Mouse (Mus musculus) testis, postnatal 14 days (tissue): ENCODE results near the gene Tmem81.
"Not testable (repeated sequence)": the region's sequence is repeated elsewhere in the genome, so short reads cannot be mapped to it uniquely, and the experiment has no call there.

ENCODE experiments used
- DNase-seq: peaks from one replicate; pipeline ENCODE4 v3.0.0; 2021; ENCODE audit warnings: low spot score

Gene Tmem81

GRCm38 (mm10) chr1:132506058-132506457, at the start of gene Tmem81:
Gene Tmem81 (plus strand): TSS chr1:132506230.
- DNase-seq, result no peak

GRCm38 (mm10) chr1:132464651-132465050, 41.4 kb upstream of the Tmem81 start:
- DNase-seq, result no peak

GRCm38 (mm10) chr1:132468926-132469325, 37.1 kb upstream of the Tmem81 start:
- no peak for DNase-seq

GRCm38 (mm10) chr1:132469519-132469918, 36.5 kb upstream of the Tmem81 start:
- DNase-seq, result no peak

- DNase-seq, result not testable (repeated sequence)
These were observed 36.0 kb upstream of the Tmem81 start for GRCm38 (mm10) chr1:132470031-132470430.

- DNase-seq, result peak; percentile 47
These were observed 35.0 kb upstream of the Tmem81 start for GRCm38 (mm10) chr1:132471032-132471431.

GRCm38 (mm10) chr1:132471499-132471898, 34.5 kb upstream of the Tmem81 start:
- DNase-seq, result no peak

- DNase-seq, result no peak
These were observed 33.5 kb upstream of the Tmem81 start for GRCm38 (mm10) chr1:132472537-132472936.

- no peak for DNase-seq
These were observed 31.5 kb upstream of the Tmem81 start for GRCm38 (mm10) chr1:132474496-132474895.

- DNase-seq, result no peak
These were observed 29.5 kb upstream of the Tmem81 start for GRCm38 (mm10) chr1:132476575-132476927.

GRCm38 (mm10) chr1:132476928-132477691, 28.9 kb upstream of the Tmem81 start, which contains the start of gene Rbbp5:
Gene Rbbp5 (plus strand): TSS chr1:132477365.
- peak; percentile 89 for DNase-seq

GRCm38 (mm10) chr1:132479438-132479837, 26.6 kb upstream of the Tmem81 start:
- DNase-seq, result no peak

GRCm38 (mm10) chr1:132481619-132482018, 24.4 kb upstream of the Tmem81 start:
- no peak for DNase-seq

- no peak for DNase-seq
These were observed 22.8 kb upstream of the Tmem81 start for GRCm38 (mm10) chr1:132483234-132483633.

- no peak for DNase-seq
These were observed 22.3 kb upstream of the Tmem81 start for GRCm38 (mm10) chr1:132483759-132484158.

- no peak for DNase-seq
These were observed 5.5 kb upstream of the Tmem81 start for GRCm38 (mm10) chr1:132500535-132500934.

- no peak for DNase-seq
These were observed 875 bp upstream of the Tmem81 start for GRCm38 (mm10) chr1:132505155-132505554.

GRCm38 (mm10) chr1:132506656-132507055, 626 bp downstream of the Tmem81 start:
- no peak for DNase-seq

GRCm38 (mm10) chr1:132509771-132510170, 3.7 kb downstream of the Tmem81 start:
- no peak for DNase-seq

- no peak for DNase-seq
These were observed 5.5 kb downstream of the Tmem81 start for GRCm38 (mm10) chr1:132511521-132511920.

GRCm38 (mm10) chr1:132512106-132512505, 6.1 kb downstream of the Tmem81 start:
- no peak for DNase-seq

- DNase-seq, result no peak
These were observed 9.3 kb downstream of the Tmem81 start for GRCm38 (mm10) chr1:132515339-132515738.

- no peak for DNase-seq
These were observed 10.7 kb downstream of the Tmem81 start for GRCm38 (mm10) chr1:132516776-132517175.

- DNase-seq, result no peak
These were observed 12.6 kb downstream of the Tmem81 start for GRCm38 (mm10) chr1:132518621-132519020.
